Mouse (Mus musculus) midbrain, embryonic 12.5 days (tissue): Measurements from ENCODE around the gene Exo5. TPM values are rescaled to one million over a fixed set of nuclear protein-coding genes. Genes with fewer than 3 reads are reported as not detected.
A peak's percentile ranks its signal among the peaks of the same experiment; 100 is the strongest.

ENCODE experiments used
- ATAC-seq: fragments of 200-750 bp; cut with Nextera tagmentation; 2 replicates; pipeline ENCODE4 v1.8.0; 2017; ENCODE audit warnings: low read depth, moderate TSS enrichment, moderate library complexity; ENCODE audit not compliant: low FRiP score
- H3K27ac ChIP-seq: fragments of 300-500 bp; sonication (generic); replicated peaks from 2 replicates; pipeline ENCODE4 v1.5.1; 2016; ENCODE audit warnings: mild to moderate bottlenecking
- H3K27me3 ChIP-seq: fragments of 300-500 bp; sonication (generic); 2 replicates; pipeline ENCODE4 v1.6.1; 2016; ENCODE audit warnings: mild to moderate bottlenecking
- H3K36me3 ChIP-seq: fragments of 300-500 bp; sonication (generic); 2 replicates; pipeline ENCODE4 v1.6.1; 2016
- H3K4me1 ChIP-seq: fragments of 300-500 bp; sonication (generic); 2 replicates; pipeline ENCODE4 v1.6.1; 2016
- H3K4me2 ChIP-seq: fragments of 300-500 bp; sonication (generic); replicated peaks from 2 replicates; pipeline ENCODE4 v1.6.1; 2016; ENCODE audit warnings: mild to moderate bottlenecking, moderate library complexity
- H3K4me3 ChIP-seq: fragments of 300-500 bp; sonication (generic); 2 replicates; pipeline ENCODE4 v1.5.1; 2016; ENCODE audit warnings: mild to moderate bottlenecking
- H3K9ac ChIP-seq: fragments of 300-500 bp; sonication (generic); replicated peaks from 2 replicates; pipeline ENCODE4 v1.6.1; 2016; ENCODE audit warnings: mild to moderate bottlenecking, moderate library complexity
- H3K9me3 ChIP-seq: fragments of 300-500 bp; sonication (generic); 2 replicates; pipeline ENCODE4 v1.6.1; 2016; ENCODE audit warnings: mild to moderate bottlenecking
- WGBS: fragments of 180-500 bp; shearing (Covaris S2); methylation state at CpG from one replicate; pipeline ENCODE4 v1.1.7; 2016; 5-methylcytosine and 5-hydroxymethylcytosine counted together
- microRNA-seq: library from miRNA; unstranded; fragments of <30 nt; microRNA quantifications from one replicate; pipeline ENCODE4, GENCODE M21; 2017
- polyA plus RNA-seq: library from polyadenylated mRNA; unstranded; fragments of >200 nt; fragmentation: Nextera tagmentation; extraction: Ambion mirVana; gene quantifications from 2 replicates; pipeline ENCODE4 v1.2.1, GENCODE M21; 2016

Exo5 gene
- polyA plus RNA-seq, 1 experiment from 2014 or later: 34.6 TPM

DNA sequence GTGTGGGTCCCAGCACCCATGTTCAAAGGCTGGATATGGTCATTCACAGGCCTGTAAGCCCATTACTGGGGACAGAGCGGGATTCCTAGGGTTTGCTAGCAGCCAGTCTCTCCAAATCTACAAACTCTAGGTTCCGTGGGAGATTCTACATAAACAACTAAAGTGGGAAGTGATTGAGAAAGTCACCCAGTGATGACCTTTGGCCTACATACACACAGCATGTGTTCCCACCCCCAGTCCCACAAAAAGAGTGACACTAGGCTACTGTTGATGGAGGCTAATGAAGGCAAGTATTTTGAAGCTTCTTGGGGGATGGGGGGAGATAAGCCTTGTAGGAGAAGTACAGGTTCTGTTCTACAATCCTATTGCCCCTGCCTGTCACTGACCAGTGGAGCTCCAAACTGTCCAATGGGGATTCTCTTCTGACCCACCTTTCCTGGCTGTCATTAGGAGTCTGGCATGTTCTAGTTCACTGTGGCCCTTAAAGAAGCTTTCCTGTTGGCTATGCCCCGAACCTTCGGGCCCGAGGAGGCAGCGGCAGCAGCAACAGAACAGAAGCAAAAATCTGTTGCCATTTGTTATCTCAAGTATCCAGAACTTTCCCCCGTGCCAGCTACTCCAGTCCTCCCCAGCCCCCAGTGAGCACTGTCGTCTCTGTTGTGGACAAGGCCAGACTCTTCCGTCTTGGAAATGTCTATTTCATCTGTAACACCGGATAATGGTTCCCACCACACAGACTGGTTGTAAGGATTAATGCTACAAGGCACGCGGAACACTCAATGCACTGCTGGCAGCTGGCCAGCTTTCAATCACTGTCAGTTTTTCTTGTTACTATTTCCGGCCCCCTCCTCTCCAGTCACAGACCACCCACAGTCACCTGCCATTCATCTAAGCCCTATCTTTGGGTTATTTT is 39.4 kb downstream of the Exo5 start:
- no peaks in the 10 kb centered on the region for H3K36me3 ChIP-seq
- H3K27me3 ChIP-seq: peaks cover 53% of the 10 kb centered on the region
- H3K27ac ChIP-seq: no peak overlapping the region
- H3K4me2 ChIP-seq: no peak overlapping the region
- H3K4me3 ChIP-seq: no peak overlapping the region
- ATAC-seq: no peak
- H3K9ac ChIP-seq: no peak overlapping the region
- no peaks in the 10 kb centered on the region for H3K9me3 ChIP-seq
- 47% methylated on average over 13 of the region's 13 CpGs for WGBS
- H3K4me1 ChIP-seq: peaks cover 39% of the 10 kb centered on the region

DNA sequence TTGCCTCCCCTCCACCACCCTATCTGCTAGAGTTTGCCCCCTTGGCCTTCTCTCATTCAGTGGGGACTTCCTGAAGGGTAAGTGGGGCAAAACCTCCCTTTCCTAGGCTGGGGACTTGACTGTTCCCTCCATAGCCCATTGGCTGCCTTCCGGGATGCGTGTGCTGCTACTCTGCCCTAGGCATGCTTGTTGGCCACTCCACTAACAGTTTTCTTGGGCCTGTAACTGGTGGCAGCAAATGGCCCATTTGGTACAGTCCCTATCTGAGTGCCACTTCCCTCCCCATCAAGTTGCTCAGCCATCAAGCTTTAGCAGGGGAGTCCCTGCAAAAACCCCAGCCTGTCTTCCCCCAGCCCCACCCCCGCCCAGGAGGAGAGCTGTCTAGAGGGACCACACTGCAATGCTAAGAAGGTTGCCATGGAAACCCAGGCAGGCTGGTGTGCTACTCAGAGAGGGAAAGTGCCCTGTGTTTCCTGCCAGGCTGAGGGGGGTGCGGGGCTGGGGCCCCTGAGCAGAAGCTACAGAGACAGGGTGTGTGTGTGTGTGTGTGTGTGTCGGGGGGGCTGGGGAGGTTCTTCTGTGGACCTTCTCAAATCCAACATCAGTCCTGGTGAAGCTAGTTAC is 42.7 kb downstream of the Exo5 start:
- peak; percentile 91 for ATAC-seq
- H3K36me3 ChIP-seq: no peaks in the 10 kb centered on the region
- WGBS: 32% methylated on average over 5 of the region's 5 CpGs
- no peaks in the 10 kb centered on the region for H3K9me3 ChIP-seq
- peak overlapping the region; percentile 46; the same call in 1 of the 2 replicates for H3K27ac ChIP-seq
- peaks cover 47% of the 10 kb centered on the region for H3K27me3 ChIP-seq
- H3K4me2 ChIP-seq: peak overlapping the region; percentile 13; the same call in 1 of the 2 replicates
- H3K4me3 ChIP-seq: no peak overlapping the region
- H3K4me1 ChIP-seq: peaks cover 44% of the 10 kb centered on the region
- H3K9ac ChIP-seq: no peak overlapping the region; the same call in 1 of the 2 replicates

DNA sequence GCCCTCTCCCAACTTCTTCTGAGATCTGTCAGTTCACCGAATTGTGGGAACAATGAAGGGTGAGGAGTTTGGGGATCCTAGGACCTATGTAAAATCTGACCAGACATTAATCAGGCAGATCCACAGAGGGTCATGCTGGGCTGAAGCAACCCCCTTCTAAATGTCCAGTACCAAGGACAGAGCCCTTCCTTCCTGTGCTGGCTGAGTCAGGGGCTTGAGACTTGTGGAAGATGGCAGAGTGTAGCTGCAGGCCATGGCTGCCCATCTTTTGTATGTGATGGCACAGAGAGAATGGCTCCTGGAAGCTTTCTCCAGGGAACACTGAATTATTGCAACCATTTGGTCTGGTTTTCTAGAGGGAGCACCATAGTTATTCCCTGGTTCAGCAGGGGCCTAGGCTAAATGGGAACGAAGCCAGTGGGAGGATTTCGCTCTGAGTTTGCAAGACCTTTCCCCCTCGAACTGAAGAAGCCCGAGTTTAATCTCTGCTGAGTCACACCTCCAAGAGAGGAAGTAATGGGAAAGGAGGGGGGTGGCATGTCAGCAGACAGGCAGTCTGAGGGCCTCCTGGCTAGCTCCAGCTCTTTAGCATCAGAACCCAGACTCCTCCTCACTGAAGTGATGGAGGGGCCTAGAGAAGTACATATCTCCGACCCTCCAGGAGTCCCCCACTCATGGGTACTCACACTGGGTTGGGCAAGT is 43.9 kb downstream of the Exo5 start:
- WGBS: 55% methylated on average over 6 of the region's 6 CpGs
- H3K27me3 ChIP-seq: peaks cover 36% of the 10 kb centered on the region
- peaks cover 39% of the 10 kb centered on the region for H3K4me1 ChIP-seq
- H3K27ac ChIP-seq: no peak overlapping the region
- H3K36me3 ChIP-seq: no peaks in the 10 kb centered on the region
- H3K4me3 ChIP-seq: no peak overlapping the region
- ATAC-seq: no peak
- no peaks in the 10 kb centered on the region for H3K9me3 ChIP-seq
- H3K9ac ChIP-seq: no peak overlapping the region
- no peak overlapping the region for H3K4me2 ChIP-seq

DNA sequence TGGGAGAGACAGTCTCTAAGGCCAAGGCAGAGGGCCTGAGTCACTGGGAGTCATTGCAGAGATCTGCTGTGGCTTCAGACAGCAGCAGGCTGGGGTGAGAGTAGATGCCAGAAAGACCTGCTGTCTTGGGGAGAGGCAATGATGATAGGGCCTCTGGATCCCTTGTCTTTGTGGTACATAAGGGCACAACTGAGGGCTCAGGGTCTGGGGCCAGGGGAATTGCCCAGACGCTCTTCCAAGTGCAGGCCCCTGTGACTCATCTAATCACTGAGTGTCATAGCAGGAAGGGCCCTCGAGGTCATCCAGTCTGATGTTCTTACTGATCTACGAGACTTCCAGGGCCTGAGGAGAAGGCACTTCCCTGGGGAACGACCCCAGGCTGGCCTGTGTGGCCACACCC is 45.4 kb downstream of the Exo5 start:
- no peak overlapping the region for H3K4me2 ChIP-seq
- WGBS: 59% methylated on average over 4 of the region's 4 CpGs
- no peak overlapping the region for H3K9ac ChIP-seq
- no peaks in the 10 kb centered on the region for H3K36me3 ChIP-seq
- no peaks in the 10 kb centered on the region for H3K9me3 ChIP-seq
- no peak overlapping the region for H3K27ac ChIP-seq
- no peak overlapping the region for H3K4me3 ChIP-seq
- peaks cover 29% of the 10 kb centered on the region for H3K27me3 ChIP-seq
- peaks cover 30% of the 10 kb centered on the region for H3K4me1 ChIP-seq
- ATAC-seq: no peak

DNA sequence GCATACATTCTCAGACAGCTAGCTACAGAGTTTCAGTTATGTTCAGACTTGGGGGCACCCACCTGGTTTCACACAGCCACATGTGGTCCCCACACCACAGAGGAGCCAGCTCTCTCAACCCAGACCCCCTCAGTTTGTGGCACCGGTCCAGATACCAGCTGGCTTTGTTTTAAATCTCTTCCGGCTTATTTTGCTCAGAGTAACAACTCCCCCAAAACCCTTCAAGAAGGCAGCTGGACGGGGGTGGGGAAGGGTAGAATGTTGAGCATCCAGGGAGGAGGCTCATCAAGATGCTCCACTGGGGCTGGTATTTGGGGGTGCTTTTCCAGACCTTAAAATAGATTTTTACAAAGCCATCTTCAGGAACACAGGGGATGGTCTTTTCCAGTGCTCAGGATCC is 46.1 kb downstream of the Exo5 start:
- Histone ChIP-seq H3K4me3 (no peak overlapping the region), H3K9me3 (no peaks in the 10 kb centered on the region), H3K9ac (no peak overlapping the region), H3K4me2 (no peak overlapping the region), H3K27ac (no peak overlapping the region), H3K27me3 (peaks cover 29% of the 10 kb centered on the region), H3K4me1 (peaks cover 30% of the 10 kb centered on the region), H3K36me3 (no peaks in the 10 kb centered on the region)
- ATAC-seq: no peak
- 79% methylated on average over 3 of the region's 3 CpGs for WGBS

DNA sequence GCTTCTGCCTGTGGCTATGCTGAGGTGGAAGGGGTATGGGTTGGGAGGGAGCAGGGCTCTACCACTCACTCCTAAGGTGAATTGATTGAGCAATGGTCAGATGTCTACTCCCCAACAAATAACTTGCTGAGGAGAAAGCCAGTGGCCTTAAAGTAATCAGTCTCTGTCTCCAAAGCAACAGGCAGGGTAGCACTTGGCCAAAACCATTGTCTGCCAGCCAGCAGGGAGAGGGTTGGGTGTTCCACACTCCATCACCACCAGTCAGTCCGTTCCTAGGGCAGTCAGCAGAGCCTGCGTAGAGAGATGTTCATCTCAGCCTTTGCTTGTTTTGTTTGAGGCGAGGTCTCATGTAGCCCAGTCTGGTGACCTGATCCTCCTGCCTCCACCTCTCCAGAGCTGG is 48.9 kb downstream of the Exo5 start:
- H3K4me3 ChIP-seq: no peak overlapping the region
- no peaks in the 10 kb centered on the region for H3K9me3 ChIP-seq
- H3K36me3 ChIP-seq: no peaks in the 10 kb centered on the region
- ATAC-seq: no peak
- 75% methylated on average over 3 of the region's 3 CpGs for WGBS
- H3K4me1 ChIP-seq: peaks cover 6% of the 10 kb centered on the region
- peaks cover 13% of the 10 kb centered on the region for H3K27me3 ChIP-seq
- H3K9ac ChIP-seq: no peak overlapping the region
- H3K27ac ChIP-seq: no peak overlapping the region
- H3K4me2 ChIP-seq: no peak overlapping the region

Small RNAs within 50 kb of the gene (microRNA-seq; reads per million reads assigned to microRNA genes)
- gene Mir7015: not detected

Other genes starting within 250 kb of the Exo5 start
- 3.1 and 3.7 TPM in 2 replicates for gene Kcnq4, start 176.4 kb downstream of the Exo5 start, polyA plus RNA-seq
- gene Nfyc, start 93.4 kb downstream of the Exo5 start, polyA plus RNA-seq: 100 and 108 TPM in 2 replicates
- gene Rims3, start 70.2 kb downstream of the Exo5 start, polyA plus RNA-seq: 6.9 and 9.1 TPM in 2 replicates
- gene Zfp69, start 26.7 kb upstream of the Exo5 start, polyA plus RNA-seq: 11.2 and 12.2 TPM in 2 replicates
- 30.7 and 34.0 TPM in 2 replicates for gene Smap2, start 92.2 kb upstream of the Exo5 start, polyA plus RNA-seq
- gene Col9a2, start 114.4 kb upstream of the Exo5 start, polyA plus RNA-seq: 9.8 and 17.9 TPM in 2 replicates
- gene Zmpste24, start 173.2 kb upstream of the Exo5 start, polyA plus RNA-seq: 29.8 and 32.0 TPM in 2 replicates
- not detected in 2 replicates for gene Tmco2, start 184.2 kb upstream of the Exo5 start, polyA plus RNA-seq